In the genomic region with DNA sequence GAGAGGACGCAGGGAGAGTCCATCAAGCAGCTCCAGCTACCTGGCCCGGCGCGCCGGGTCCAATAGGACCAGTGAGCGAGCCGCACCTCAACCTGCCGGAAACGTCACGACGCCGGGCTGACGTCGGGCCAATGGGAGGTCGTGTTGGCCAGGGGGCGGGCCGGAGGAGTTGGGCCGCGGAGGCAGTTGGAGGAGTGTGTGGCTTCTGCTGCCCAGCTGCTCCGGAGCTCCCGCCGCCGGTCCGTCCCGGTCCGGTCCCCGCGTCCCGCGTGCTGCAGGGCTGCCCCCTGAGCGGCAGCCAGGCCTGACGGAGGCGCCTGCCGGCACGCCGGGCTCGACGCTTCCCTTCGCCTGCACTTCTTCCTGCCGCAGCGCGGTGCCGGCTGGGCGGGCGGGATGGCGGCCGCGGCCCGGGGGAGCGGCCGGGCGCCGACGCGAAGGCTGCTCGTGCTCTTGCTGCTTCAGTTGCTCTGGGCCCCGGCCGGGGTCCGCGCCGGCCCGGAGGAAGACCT, we compare ENCODE assay signal across 8 mouse cellular contexts. TPM values are rescaled to one million over a fixed set of nuclear protein-coding genes. Genes with fewer than 3 reads are reported as not detected.
DNase-seq lines count a peak whose midpoint lies in the region; ATAC-seq lines count a peak whose summit lies in the region.

A gene (plus strand): TSS at position 131 of the 512 bp plus-strand sequence.

- no peaks in the 10 kb centered on the region; the same call in 1 of the 2 replicates for H3K27me3 ChIP-seq in hindbrain, embryonic 12.5 days

- H3K9me3 ChIP-seq in hindbrain, embryonic 12.5 days (replicated peaks), result no peaks in the 10 kb centered on the region

- DNase-seq in Muller cell, postnatal 12 days (ENCODE audit: inconsistent ontology term), result peak; percentile 96
- DNase-seq in cerebellum, adult 9-11 months, result peak; percentile 95
- peak; percentile 89 to 93 for DNase-seq in frontal cortex, postnatal 10 days (ENCODE audit: low spot score in 2 of 2)
- peak; percentile 92 to 95 for DNase-seq in layer of hippocampus, postnatal 14 days (ENCODE audit: low spot score in 2 of 2)
- peak; percentile 94 for DNase-seq in lung, postnatal 14 days
- DNase-seq in retina, adult 2 months (ENCODE audit: low read depth, low spot score), result peak; percentile 82
- peak; percentile 89 to 91 for DNase-seq in thymus, postnatal 36 days

- peak within 1 kb of the TSS; percentile 65 for H3K4me2 ChIP-seq in hindbrain, embryonic 12.5 days (replicated peaks)

- H3K36me3 ChIP-seq in hindbrain, embryonic 12.5 days, result no peaks in the 10 kb centered on the region

- peak within 1 kb of the TSS; percentile 97 for H3K27ac ChIP-seq in hindbrain, embryonic 12.5 days

- H3K9ac ChIP-seq in hindbrain, embryonic 12.5 days, result peak within 1 kb of the TSS; percentile 97

- WGBS in hindbrain, embryonic 12.5 days, result under 1% methylated on average over 54 of the region's 62 CpGs

- H3K4me3 ChIP-seq in hindbrain, embryonic 12.5 days, result peak within 1 kb of the TSS; percentile 97

- H3K4me1 ChIP-seq in hindbrain, embryonic 12.5 days, result peaks cover 18% of the 10 kb centered on the region

- peak; percentile 98 for ATAC-seq in hindbrain, embryonic 12.5 days (ENCODE audit: low FRiP score)

RNA-seq across cellular contexts. Expression of the gene that starts here (rescaled TPM):
- 106 TPM in 2 replicates for polyA plus RNA-seq in hindbrain, embryonic 12.5 days (2016; fragmentation: Nextera tagmentation; extraction: Ambion mirVana)
- 10 to 100 TPM; 39.4 to 40.6 TPM for total RNA-seq in layer of hippocampus, postnatal 14 days (2021)

Comparison
In these comparisons a context has a peak if more than half of its experiments do, and no peak if none do; other contexts are left out.
1. Peak in every context shown above with its lines: DNase-seq, ATAC-seq, H3K4me3 ChIP-seq and H3K27ac ChIP-seq.